Mouse (Mus musculus): ENCODE results near the gene Ifnk. TPM values are rescaled to one million over a fixed set of nuclear protein-coding genes. Genes with fewer than 3 reads are reported as not detected.

The Ifnk gene
- total RNA-seq, 2 experiments from 2014 or later, result not detected

- peak in 1 of 2 experiments; percentile 20 for DNase-seq
Observed at GRCm38 (mm10) chr4:35192725-35193124, 40.9 kb downstream of the Ifnk start.

- no peak for DNase-seq
Observed at GRCm38 (mm10) chr4:35201700-35202099, 49.8 kb downstream of the Ifnk start.

Other genes with a start within 250 kb of the Ifnk start
- 1 to 10 TPM; 1.0 to 1.9 TPM for gene Mob3b, start 5.4 kb downstream of the Ifnk start, total RNA-seq (2021)
- 10 to 100 TPM; 21.6 to 23.5 TPM for gene C9orf72, start 74.1 kb downstream of the Ifnk start, total RNA-seq (2021)

Data from heart, adult 18-20 months (tissue).